Mouse (Mus musculus) embryonic fibroblast, embryonic 13.5 days (primary cell): ENCODE data around the gene Pagr1a.

Experiments
- CTCF ChIP-seq: IDR thresholded peaks from 2 replicates; pipeline ENCODE4 v1.5.1; 2011; ENCODE audit warnings: mild to moderate bottlenecking, control low read depth, low read length, moderate library complexity, borderline replicate concordance; ENCODE audit not compliant: insufficient read depth
- POLR2A ChIP-seq: IDR thresholded peaks from 2 replicates; pipeline ENCODE4 v1.6.1; 2011; ENCODE audit warnings: low read depth, mild to moderate bottlenecking, control low read depth, low read length, moderate library complexity

- TF ChIP-seq POLR2A (no peak), CTCF (no peak)
Measured at GRCm38 (mm10) chr7:127066317-127066716, 49.2 kb upstream of the Pagr1a start.
